Mouse (Mus musculus): ENCODE measurements around the gene Parp8. TPM values are rescaled to one million over a fixed set of nuclear protein-coding genes. Genes with fewer than 3 reads are reported as not detected.

The Parp8 gene
- total and polyA plus RNA-seq, 3 experiments = 7.9 to 9.5 (median 9.2) TPM

DNA sequence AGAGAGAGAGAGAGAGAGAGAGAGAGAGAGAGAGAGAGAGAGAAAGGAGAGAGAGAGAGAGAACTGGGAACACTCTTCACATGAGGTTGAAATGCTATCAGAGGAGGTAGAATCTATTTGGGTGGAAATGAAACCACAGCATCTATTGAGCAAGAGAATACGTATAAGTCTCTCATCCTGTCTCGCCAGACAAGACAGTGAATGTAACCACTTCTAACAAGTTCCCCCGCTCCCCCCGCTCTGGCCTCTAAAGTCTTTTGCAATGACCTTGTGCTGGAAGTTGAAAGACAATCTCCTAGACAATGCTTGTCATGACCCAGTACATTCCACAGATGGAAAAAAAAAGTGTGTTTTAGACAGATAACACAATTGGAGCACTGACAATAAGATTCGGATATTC is 181.4 kb downstream of the Parp8 start:
- Histone ChIP-seq H3K36me3 (ENCODE audit: control insufficient read depth, insufficient read depth, low read length) (no peaks in the 10 kb centered on the region), H3K27ac (no peak overlapping the region), H3K27me3 (ENCODE audit: control insufficient read depth, insufficient read depth, low read length) (no peaks in the 10 kb centered on the region), H3K4me3 (no peak overlapping the region), H3K79me2 (replicated peaks; ENCODE audit: control insufficient read depth, insufficient read depth, low read length) (no peaks in the 10 kb centered on the region; the same call in 1 of the 2 replicates), H3K9ac (ENCODE audit: low read depth, low read length) (no peak overlapping the region), H3K4me1 (ENCODE audit: control insufficient read depth, insufficient read depth, low read length) (no peaks in the 10 kb centered on the region)
- no peak for TF ChIP-seq EP300 (IDR thresholded peaks at IDR 0.05; ENCODE audit: insufficient read depth, low read depth, low read length)
- no peak for TF ChIP-seq CTCF (IDR thresholded peaks at IDR 0.05)
- TF ChIP-seq POLR2A (IDR thresholded peaks at IDR 0.05; ENCODE audit: insufficient read depth, low read depth, low read length) = no peak
- 38% methylated on average over 5 of the region's 5 CpGs for WGBS
- no peak for DNase-seq
- intact Hi-C loops (cut with DNase I) = no loop called here

- H3K27ac ChIP-seq = no peak overlapping the region
- H3K79me2 ChIP-seq (replicated peaks; ENCODE audit: control insufficient read depth, insufficient read depth, low read length) = no peaks in the 10 kb centered on the region
- no peak overlapping the region for H3K4me3 ChIP-seq
- no peaks in the 10 kb centered on the region for H3K27me3 ChIP-seq (ENCODE audit: control insufficient read depth, insufficient read depth, low read length)
- TF ChIP-seq EP300 (IDR thresholded peaks at IDR 0.05; ENCODE audit: insufficient read depth, low read depth, low read length) = no peak
- no peak for TF ChIP-seq CTCF (IDR thresholded peaks at IDR 0.05)
- TF ChIP-seq POLR2A (IDR thresholded peaks at IDR 0.05; ENCODE audit: insufficient read depth, low read depth, low read length) = no peak
- no peaks in the 10 kb centered on the region for H3K36me3 ChIP-seq (ENCODE audit: control insufficient read depth, insufficient read depth, low read length)
- H3K4me1 ChIP-seq (ENCODE audit: control insufficient read depth, insufficient read depth, low read length) = no peaks in the 10 kb centered on the region
- intact Hi-C loops (cut with DNase I) = no loop called here
- no peak for DNase-seq
- H3K9ac ChIP-seq (ENCODE audit: low read depth, low read length) = no peak overlapping the region
Observed at GRCm38 (mm10) chr13:116830984-116831383, 194.4 kb downstream of the Parp8 start.

DNA sequence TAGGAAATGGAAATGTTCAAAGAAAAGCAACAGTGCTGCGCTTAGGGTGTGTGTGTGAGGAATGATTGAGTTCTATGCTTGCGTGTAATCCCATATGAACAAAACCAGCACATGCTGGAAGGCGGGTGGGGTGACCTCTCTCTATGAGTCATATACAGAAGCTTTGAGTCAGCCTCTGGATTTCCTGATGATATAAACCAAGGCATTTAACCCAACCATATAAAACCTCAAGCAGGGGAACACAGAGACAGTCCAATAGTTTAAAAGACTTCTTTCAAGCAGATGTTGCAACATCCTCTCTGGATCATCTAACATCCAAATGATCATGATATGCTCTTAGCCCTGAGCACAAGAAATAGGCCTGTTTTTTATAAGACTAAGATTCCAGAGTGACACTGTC is 196.3 kb downstream of the Parp8 start:
- H3K36me3 ChIP-seq (ENCODE audit: control insufficient read depth, insufficient read depth, low read length) = no peaks in the 10 kb centered on the region
- H3K27me3 ChIP-seq (ENCODE audit: control insufficient read depth, insufficient read depth, low read length) = no peaks in the 10 kb centered on the region
- intact Hi-C loops (cut with DNase I) = no loop called here
- H3K9ac ChIP-seq (ENCODE audit: low read depth, low read length) = no peak overlapping the region
- no peak overlapping the region for H3K4me3 ChIP-seq
- H3K27ac ChIP-seq = no peak overlapping the region
- WGBS = 52% methylated on average over 3 of the region's 3 CpGs
- no peaks in the 10 kb centered on the region for H3K79me2 ChIP-seq (replicated peaks; ENCODE audit: control insufficient read depth, insufficient read depth, low read length)
- DNase-seq = no peak
- no peaks in the 10 kb centered on the region for H3K4me1 ChIP-seq (ENCODE audit: control insufficient read depth, insufficient read depth, low read length)
- TF ChIP-seq POLR2A (IDR thresholded peaks at IDR 0.05; ENCODE audit: insufficient read depth, low read depth, low read length) (no peak), EP300 (IDR thresholded peaks at IDR 0.05; ENCODE audit: insufficient read depth, low read depth, low read length) (no peak), CTCF (IDR thresholded peaks at IDR 0.05) (no peak)

- intact Hi-C loops (cut with DNase I) = no loop called here
- H3K79me2 ChIP-seq (replicated peaks; ENCODE audit: control insufficient read depth, insufficient read depth, low read length) = no peaks in the 10 kb centered on the region
- H3K4me1 ChIP-seq (ENCODE audit: control insufficient read depth, insufficient read depth, low read length) = no peaks in the 10 kb centered on the region
- no peaks in the 10 kb centered on the region for H3K27me3 ChIP-seq (ENCODE audit: control insufficient read depth, insufficient read depth, low read length)
- no peak overlapping the region for H3K27ac ChIP-seq
- no peaks in the 10 kb centered on the region for H3K36me3 ChIP-seq (ENCODE audit: control insufficient read depth, insufficient read depth, low read length)
- WGBS = 56% methylated on average over 1 of the region's 1 CpGs
- TF ChIP-seq POLR2A (IDR thresholded peaks at IDR 0.05; ENCODE audit: insufficient read depth, low read depth, low read length) = no peak
- no peak for TF ChIP-seq CTCF (IDR thresholded peaks at IDR 0.05)
- TF ChIP-seq EP300 (IDR thresholded peaks at IDR 0.05; ENCODE audit: insufficient read depth, low read depth, low read length) = no peak
- no peak for DNase-seq
- no peak overlapping the region for H3K4me3 ChIP-seq
- H3K9ac ChIP-seq (ENCODE audit: low read depth, low read length) = no peak overlapping the region
Observed at GRCm38 (mm10) chr13:116811456-116811855, 213.9 kb downstream of the Parp8 start.

Other genes starting within 250 kb of the Parp8 start
- gene Emb, start 183.0 kb upstream of the Parp8 start, total RNA-seq (2021) = 1 to 10 TPM; 8.8 to 9.3 TPM
- gene Emb, start 183.0 kb upstream of the Parp8 start, polyA plus RNA-seq (2012; rRNA removed) = 2.3 and 2.7 TPM in 2 replicates
- not detected for gene Gm17509, start 195.5 kb upstream of the Parp8 start, total RNA-seq (2021)
- not detected in 2 replicates for gene Gm17509, start 195.5 kb upstream of the Parp8 start, polyA plus RNA-seq (2012; rRNA removed)

Data from heart, adult 2 months (tissue).